Mouse (Mus musculus) midbrain, embryonic 13.5 days (tissue): Measurements from ENCODE around the gene Magea5. TPM values are rescaled to one million over a fixed set of nuclear protein-coding genes. Genes with fewer than 3 reads are reported as not detected.
"Not testable (repeated sequence)": the region's sequence is repeated elsewhere in the genome, so short reads cannot be mapped to it uniquely, and the experiment has no call there.

Experiments used
- ATAC-seq: fragments of 200-750 bp; cut with Nextera tagmentation; 2 replicates; pipeline ENCODE4 v1.8.0; 2017; ENCODE audit warnings: mild to moderate bottlenecking, moderate TSS enrichment, moderate library complexity
- H3K27ac ChIP-seq: fragments of 300-500 bp; sonication (generic); 2 replicates; pipeline ENCODE4 v1.5.1; 2015; ENCODE audit warnings: inconsistent platforms, mild to moderate bottlenecking, moderate library complexity
- H3K27me3 ChIP-seq: fragments of 300-500 bp; sonication (generic); 2 replicates; pipeline ENCODE4 v1.6.1; 2015; ENCODE audit warnings: mild to moderate bottlenecking, inconsistent platforms
- H3K36me3 ChIP-seq: fragments of 300-500 bp; sonication (generic); 2 replicates; pipeline ENCODE4 v1.6.1; 2015; ENCODE audit warnings: mild to moderate bottlenecking, inconsistent platforms
- H3K4me1 ChIP-seq: fragments of 300-500 bp; sonication (generic); replicated peaks from 2 replicates; pipeline ENCODE4 v1.6.1; 2015; ENCODE audit warnings: inconsistent platforms
- H3K4me2 ChIP-seq: fragments of 300-500 bp; sonication (generic); replicated peaks from 2 replicates; pipeline ENCODE4 v1.6.1; 2015; ENCODE audit warnings: moderate library complexity, mild to moderate bottlenecking, inconsistent platforms
- H3K4me3 ChIP-seq: fragments of 300-500 bp; sonication (generic); replicated peaks from 2 replicates; pipeline ENCODE4 v1.5.1; 2015; ENCODE audit warnings: mild to moderate bottlenecking, inconsistent platforms
- H3K9ac ChIP-seq: fragments of 300-500 bp; sonication (generic); replicated peaks from 2 replicates; pipeline ENCODE4 v1.6.1; 2015; ENCODE audit warnings: mild to moderate bottlenecking, inconsistent platforms
- H3K9me3 ChIP-seq: fragments of 300-500 bp; sonication (generic); 2 replicates; pipeline ENCODE4 v1.6.1; 2016; ENCODE audit warnings: mild to moderate bottlenecking, inconsistent platforms
- WGBS: fragments of 180-500 bp; shearing (Covaris S2); methylation state at CpG from one replicate; pipeline ENCODE4 v1.1.7; 2015; 5-methylcytosine and 5-hydroxymethylcytosine counted together
- polyA plus RNA-seq: library from polyadenylated mRNA; unstranded; fragments of >200 nt; fragmentation: Nextera tagmentation; extraction: Ambion mirVana; gene quantifications from 2 replicates; pipeline ENCODE4 v1.2.1, GENCODE M21; 2015

Magea5 gene
- polyA plus RNA-seq, result not detected in 2 replicates

DNA sequence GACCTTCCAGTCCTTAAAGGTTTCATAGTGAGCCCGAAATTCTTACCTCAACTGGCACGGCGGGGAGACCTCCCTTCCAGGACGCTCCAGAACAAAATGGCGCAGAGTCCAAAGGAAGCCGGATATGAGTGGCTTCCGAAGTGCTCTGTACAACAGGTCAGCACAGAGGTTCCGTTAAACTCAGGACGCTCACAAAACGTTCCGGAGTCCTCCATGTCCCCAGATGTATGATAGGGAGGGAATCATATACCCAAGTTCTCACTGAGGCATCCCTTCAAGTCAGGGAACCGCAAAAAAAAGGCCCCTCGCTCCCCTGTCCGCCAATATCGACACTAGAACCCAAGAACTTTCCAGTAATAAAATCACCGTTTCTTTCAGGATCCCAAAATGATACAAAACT is at the start of gene Magea5:
Gene Magea5, minus strand, starts transcription at position 101 of the 400 bp plus-strand sequence.
- not testable (repeated sequence) for H3K27me3 ChIP-seq, H3K4me2 ChIP-seq, H3K9ac ChIP-seq, H3K4me3 ChIP-seq, H3K9me3 ChIP-seq, H3K4me1 ChIP-seq, H3K36me3 ChIP-seq, H3K27ac ChIP-seq, ATAC-seq
- 89% methylated on average over 12 of the region's 16 CpGs for WGBS

DNA sequence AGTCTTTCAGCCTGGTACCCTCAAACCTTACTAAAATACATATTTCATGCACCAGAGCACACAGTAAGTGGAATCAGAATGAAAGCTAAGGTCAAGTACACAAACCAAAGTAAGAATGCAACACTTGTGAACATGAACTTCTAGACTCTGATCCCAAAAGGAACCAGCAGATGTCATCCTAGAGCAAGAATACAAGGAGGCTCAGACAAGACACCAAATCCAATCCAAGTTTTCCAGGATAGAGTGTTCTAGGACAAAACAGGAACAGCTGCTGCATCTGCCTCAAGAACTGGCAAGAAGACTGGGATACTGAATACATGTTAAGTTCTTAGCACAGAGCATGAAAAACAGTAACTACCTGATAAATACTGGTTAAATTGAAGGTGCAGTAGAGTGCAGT is 35.1 kb upstream of the Magea5 start:
- ATAC-seq, result no peak
- H3K4me2 ChIP-seq, result no peak overlapping the region
- no peak overlapping the region for H3K9ac ChIP-seq

DNA sequence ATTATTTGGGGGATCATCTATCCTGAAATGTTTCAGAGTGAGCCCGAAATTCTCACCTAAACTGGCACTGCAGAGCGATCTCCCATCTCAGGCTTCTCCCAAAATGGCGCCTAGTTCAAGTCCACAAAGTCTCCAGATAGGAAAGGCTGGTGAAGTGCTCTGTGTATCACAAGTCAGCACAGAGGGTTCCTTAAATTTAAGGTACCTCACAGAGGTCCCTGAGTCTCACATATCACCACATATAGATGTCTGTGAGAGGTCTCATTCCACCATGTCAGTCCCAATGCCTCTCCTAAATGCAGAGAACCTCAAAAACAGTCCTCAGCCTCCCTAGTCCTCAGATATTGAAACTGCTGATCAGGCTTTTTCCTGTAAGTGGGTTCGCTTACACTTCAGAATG is 30.6 kb upstream of the Magea5 start, which contains the start of gene Magea2:
Gene Magea2, minus strand, starts transcription at position 101 of the 400 bp plus-strand sequence.
- H3K9me3 ChIP-seq, H3K4me3 ChIP-seq, H3K27ac ChIP-seq, H3K9ac ChIP-seq, H3K36me3 ChIP-seq, H3K27me3 ChIP-seq, H3K4me1 ChIP-seq, ATAC-seq, H3K4me2 ChIP-seq: not testable (repeated sequence)
- WGBS, result 85% methylated on average over 3 of the region's 4 CpGs

More for the DNA sequence above, 35.1 kb upstream of the Magea5 start:
- no peaks in the 10 kb centered on the region for H3K27me3 ChIP-seq
- no peaks in the 10 kb centered on the region for H3K4me1 ChIP-seq
- no peaks in the 10 kb centered on the region for H3K9me3 ChIP-seq
- no peaks in the 10 kb centered on the region for H3K36me3 ChIP-seq
- H3K27ac ChIP-seq, result no peak overlapping the region
- H3K4me3 ChIP-seq, result no peak overlapping the region

DNA sequence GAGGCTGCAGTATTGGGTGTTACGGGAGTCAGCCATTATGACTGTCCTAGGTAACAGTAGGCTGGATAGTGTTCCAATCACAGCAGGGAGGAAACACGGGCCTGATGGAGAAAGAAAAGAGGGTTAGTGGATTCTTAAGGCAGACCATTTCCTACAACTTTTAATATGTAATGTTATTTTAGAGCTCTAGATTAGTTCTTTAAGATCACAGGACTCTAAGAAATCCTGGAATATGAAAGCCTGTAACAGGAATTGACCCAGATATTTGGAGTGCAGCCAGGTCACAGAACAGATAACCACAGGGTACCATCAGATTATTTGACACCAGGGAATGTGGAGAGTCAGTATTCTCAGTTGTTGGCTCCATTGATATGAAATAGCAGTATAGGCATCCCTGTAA is 26.7 kb upstream of the Magea5 start, which contains the start of gene Magea1:
Gene Magea1, minus strand, starts transcription at position 101 of the 400 bp plus-strand sequence.
- H3K27ac ChIP-seq, H3K4me3 ChIP-seq, H3K36me3 ChIP-seq, H3K9ac ChIP-seq, H3K27me3 ChIP-seq, H3K9me3 ChIP-seq, ATAC-seq, H3K4me1 ChIP-seq, H3K4me2 ChIP-seq: not testable (repeated sequence)
- WGBS, result 71% methylated on average over 1 of the region's 2 CpGs

Other genes starting within 250 kb of the Magea5 start
- not detected in 2 replicates for gene Cldn34b1, start 172.9 kb downstream of the Magea5 start, polyA plus RNA-seq
- not detected in 2 replicates for gene Magea6, start 127.2 kb downstream of the Magea5 start, polyA plus RNA-seq
- not detected in 2 replicates for gene Magea3, start 113.6 kb downstream of the Magea5 start, polyA plus RNA-seq
- gene Magea8, start 67.3 kb downstream of the Magea5 start, polyA plus RNA-seq, result not detected in 2 replicates
- not detected in 2 replicates for gene Magea1, start 26.6 kb upstream of the Magea5 start, polyA plus RNA-seq
- gene Magea2, start 30.5 kb upstream of the Magea5 start, polyA plus RNA-seq, result not detected in 2 replicates
- gene Cldn34b2, start 65.3 kb upstream of the Magea5 start, polyA plus RNA-seq, result not detected in 2 replicates
- 70.8 and 72.8 TPM in 2 replicates for gene Sat1, start 153.3 kb upstream of the Magea5 start, polyA plus RNA-seq
- 31.2 and 35.6 TPM in 2 replicates for gene Acot9, start 199.3 kb upstream of the Magea5 start, polyA plus RNA-seq